Mouse (Mus musculus) layer of hippocampus, adult 11-12 months (tissue): ENCODE measurements around the gene Bicd2.

ENCODE experiments used
- DNase-seq: peaks from one replicate; pipeline ENCODE4 v3.0.0; 2022; ENCODE audit warnings: low spot score

Gene Bicd2

GRCm38 (mm10) chr13:49326246-49327206, 14.9 kb upstream of the Bicd2 start:
- peak; percentile 76 for DNase-seq

DNA sequence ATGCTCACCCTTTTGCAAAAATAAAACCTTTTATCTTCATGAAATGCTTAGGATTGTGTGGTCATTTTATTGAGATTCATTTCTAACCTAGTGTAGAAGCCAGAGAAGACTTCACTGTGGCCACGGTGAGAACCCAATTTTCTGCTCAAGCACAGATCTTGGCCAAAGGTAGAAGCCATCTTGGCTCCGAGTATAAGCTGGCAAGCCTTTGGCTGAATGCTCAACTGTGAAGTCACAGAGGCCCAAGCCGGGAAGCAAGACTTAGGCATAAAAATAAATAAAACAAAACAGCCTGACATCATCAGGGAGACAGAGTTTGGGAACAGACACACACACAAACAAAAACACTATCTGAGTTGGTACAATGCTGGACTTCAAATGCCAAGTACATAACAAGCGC, 13.3 kb upstream of the Bicd2 start:
- DNase-seq = no peak

DNA sequence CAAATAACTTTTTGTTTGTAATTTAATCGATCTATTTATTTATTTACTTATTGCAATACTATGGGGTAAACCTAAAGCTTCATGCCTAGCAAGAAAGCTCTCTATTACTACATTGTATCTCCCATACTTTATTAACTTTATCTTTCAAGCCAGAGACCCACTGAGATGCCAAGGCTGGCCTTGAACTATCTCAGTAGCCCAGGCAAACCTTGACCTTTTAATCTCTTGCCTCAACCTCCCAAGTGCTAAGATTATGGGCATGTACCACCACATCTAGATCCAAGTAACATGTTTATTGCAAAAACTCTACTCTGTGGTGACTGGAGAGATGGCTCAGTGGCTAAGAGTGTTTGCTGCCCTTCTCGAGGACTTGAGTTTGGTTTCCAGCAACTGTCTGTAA, 8.1 kb upstream of the Bicd2 start:
- DNase-seq = no peak

GRCm38 (mm10) chr13:49335077-49335982, 6.1 kb upstream of the Bicd2 start:
- DNase-seq = no peak

GRCm38 (mm10) chr13:49338893-49339546, 2.4 kb upstream of the Bicd2 start:
- DNase-seq = peak; percentile 66

GRCm38 (mm10) chr13:49341831-49342722, 692 bp downstream of the Bicd2 start:
- DNase-seq = no peak

- no peak for DNase-seq
Observed at GRCm38 (mm10) chr13:49342723-49343100, 1.3 kb downstream of the Bicd2 start.

- DNase-seq = no peak
Observed at GRCm38 (mm10) chr13:49344567-49344966, 3.2 kb downstream of the Bicd2 start.

- no peak for DNase-seq
Observed at GRCm38 (mm10) chr13:49345476-49345875, 4.1 kb downstream of the Bicd2 start.

GRCm38 (mm10) chr13:49348522-49348921, 7.1 kb downstream of the Bicd2 start:
- no peak for DNase-seq

DNA sequence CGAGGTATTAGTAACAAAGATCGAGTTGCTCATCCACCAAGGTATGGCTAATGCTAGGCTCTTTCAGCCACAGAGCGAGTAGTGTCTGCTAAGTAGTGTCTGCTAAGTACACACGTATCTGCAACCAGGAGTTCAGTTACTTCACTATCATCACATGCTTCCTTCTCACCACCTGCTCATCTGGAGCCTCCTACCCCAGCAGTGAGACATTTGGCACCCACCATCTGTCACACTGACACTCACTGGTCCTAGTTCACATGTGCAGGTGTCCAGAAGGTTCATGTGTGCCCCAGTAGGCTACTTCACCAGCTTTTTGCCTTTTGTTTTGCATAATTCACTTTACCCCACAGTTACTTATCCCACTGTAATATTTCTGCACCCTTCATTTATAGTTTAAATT, 8.0 kb downstream of the Bicd2 start:
- DNase-seq = no peak

DNA sequence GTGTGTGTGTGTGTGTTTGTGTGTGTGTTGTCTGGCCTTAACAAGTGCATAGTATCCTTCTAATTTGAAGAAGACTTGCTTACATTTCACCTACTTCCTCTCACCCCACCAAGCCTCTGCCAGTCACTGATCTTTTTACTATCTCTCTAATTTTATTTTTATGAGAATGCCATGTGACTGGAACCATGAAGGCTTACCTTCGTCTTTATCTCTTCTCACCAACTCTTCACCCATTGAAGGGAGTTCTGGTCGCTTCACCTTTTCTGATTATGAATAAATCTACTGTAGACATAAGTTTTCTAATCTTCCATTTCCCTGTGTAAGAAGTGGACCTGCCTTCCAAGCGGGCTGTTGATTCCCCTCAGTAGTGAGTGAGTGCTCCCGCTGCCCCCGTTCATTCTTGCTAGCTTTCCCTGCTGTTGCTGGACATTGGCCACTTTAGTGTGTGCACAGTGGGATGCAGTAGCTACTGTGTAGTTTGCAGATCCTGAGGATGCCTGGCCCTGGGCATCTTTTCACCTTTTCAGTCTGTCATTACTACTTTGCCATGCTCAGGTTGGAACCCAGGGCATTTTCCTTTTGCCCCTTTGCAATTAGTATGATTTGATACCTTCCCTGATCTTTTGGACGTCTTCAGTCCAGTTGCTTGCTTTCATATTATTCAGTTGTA, 8.6 kb downstream of the Bicd2 start:
- no peak for DNase-seq

DNA sequence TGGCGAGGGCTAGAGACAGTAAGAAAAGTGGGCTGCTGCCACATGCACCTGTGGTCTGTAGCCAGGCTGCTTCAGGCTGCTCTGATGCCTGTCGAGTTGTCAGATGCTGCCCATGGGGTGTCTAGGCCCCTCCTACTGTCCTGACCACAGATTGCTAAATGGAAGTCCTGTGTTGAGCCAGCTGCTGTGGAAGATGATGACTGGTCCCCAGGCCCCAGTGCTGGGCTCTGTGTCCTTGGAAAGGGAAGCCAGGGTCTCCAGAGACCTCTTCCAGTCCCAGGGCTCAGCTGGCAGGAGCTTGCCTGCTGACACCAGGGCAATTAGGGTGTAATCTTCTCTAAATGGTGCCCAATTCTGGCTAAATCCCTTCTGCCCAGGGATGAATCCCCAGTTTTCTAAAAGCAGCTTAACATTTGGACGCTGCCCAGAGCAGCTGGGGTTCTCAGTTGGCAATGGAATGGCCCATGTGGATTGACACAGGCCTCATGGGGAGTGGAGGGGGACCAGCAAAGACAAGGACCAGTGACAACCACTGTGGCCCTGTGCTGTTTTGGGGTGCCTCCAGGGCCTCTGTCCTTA, 11.3 kb downstream of the Bicd2 start:
- DNase-seq = no peak

- no peak for DNase-seq
Observed at GRCm38 (mm10) chr13:49353422-49353821, 12.0 kb downstream of the Bicd2 start.

DNA sequence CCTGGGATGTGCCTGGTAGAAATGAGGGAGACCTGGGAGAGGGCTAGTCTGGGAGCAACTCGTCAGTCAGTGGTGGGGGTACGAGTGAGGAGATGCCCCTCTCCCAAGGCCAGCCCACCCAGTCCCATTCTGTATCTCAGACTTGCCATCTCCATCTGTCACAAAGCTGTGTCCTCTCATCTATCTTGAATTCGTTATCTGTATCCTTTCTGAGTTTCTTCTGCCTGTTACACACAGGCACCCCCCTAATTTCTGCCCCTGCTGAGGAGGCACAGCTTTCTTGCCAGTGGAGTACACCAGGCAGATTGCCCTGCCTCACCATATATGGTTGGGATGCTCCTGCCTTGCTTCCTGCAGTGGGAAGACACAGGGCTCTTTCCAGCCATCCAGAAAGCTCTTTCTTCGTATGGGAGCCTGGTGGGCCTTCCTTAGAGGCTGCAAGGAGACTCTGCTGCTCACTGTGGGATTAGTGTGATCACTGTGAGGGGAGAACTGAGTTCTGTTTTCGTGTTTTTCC, 12.7 kb downstream of the Bicd2 start:
- DNase-seq = no peak

DNA sequence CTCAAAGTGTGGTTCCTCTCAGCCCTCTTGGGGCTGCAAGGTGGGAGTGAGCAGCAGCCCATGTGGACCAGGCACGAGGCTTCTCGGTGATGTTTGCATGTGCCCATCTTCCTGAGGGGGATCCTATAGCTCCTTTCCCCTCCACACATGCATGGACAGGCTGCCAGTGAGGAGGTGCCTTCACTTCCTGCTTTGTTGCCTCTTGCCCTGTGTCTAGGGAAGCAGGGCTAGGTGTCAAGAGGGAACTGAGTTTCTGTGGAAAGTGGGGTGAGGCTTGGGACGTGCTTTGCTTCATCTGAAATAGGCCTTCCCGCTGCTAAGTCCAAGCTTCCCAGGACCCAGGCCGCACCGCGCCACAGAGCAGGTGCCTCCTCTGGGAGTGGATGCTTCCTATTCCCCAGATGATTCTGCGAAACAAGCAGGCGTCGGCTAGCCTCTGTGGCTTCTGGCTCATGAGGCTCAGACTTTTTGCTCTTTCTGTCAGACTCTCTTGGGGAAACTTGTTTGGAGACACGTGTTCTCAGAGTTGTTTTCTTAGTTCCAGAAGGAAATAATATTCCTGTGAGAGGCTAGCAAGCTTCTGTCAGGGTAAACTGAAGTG, 14.2 kb downstream of the Bicd2 start:
- DNase-seq = no peak

DNA sequence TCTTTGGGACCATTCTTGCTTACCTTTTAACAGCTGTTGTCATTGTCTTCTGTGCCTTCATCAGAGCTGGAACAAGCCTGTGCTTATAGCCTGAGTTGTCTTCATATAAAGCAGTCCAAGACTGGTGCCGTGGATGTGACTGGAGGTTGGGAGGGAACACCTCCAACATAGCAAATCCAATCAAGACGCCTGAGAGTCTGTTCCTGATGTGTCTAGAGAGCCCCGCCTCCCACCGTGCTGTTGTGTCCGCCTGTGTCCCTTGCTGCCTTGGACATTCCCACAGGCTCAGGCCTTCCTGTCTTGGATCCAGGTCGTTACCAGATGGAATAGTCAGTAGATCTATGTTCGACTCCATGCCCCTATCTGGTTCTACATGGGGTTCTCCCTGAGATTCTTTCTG, 14.7 kb downstream of the Bicd2 start:
- DNase-seq = no peak

GRCm38 (mm10) chr13:49357367-49358026, 16.1 kb downstream of the Bicd2 start:
- no peak for DNase-seq

- no peak for DNase-seq
Observed at GRCm38 (mm10) chr13:49358184-49358583, 16.8 kb downstream of the Bicd2 start.
